Mouse (Mus musculus) myocyte (in vitro differentiated cells): ENCODE data around the gene Spocd1.

ENCODE experiments used
- E2F4 ChIP-seq: IDR thresholded peaks from one replicate; pipeline ENCODE4 v1.6.1; 2011; ENCODE audit warnings: mild to moderate bottlenecking, control low read depth, moderate library complexity; ENCODE audit not compliant: insufficient read depth
- MAX ChIP-seq: IDR thresholded peaks from one replicate; pipeline ENCODE4 v1.6.1; 2011; ENCODE audit warnings: low read depth, mild to moderate bottlenecking, control low read depth
- MYOD1 ChIP-seq, 3 experiments: IDR thresholded peaks; one replicate each; pipeline ENCODE4 v1.6.1; 2011; ENCODE audit warnings: control low read depth in 2 of 3, low read depth in 2 of 3, mild to moderate bottlenecking in 2 of 3, moderate library complexity in 1 of 3; ENCODE audit not compliant: insufficient read length in 2 of 3, control insufficient read depth in 1 of 3
- MYOG ChIP-seq, 3 experiments: IDR thresholded peaks; one replicate each; pipeline ENCODE4 v1.6.1; 2011; ENCODE audit warnings: control low read depth in 2 of 3, low read depth in 2 of 3, mild to moderate bottlenecking in 2 of 3; ENCODE audit not compliant: insufficient read length in 2 of 3, control insufficient read depth in 1 of 3, insufficient read depth in 1 of 3
- POLR2A ChIP-seq: IDR thresholded peaks from one replicate; pipeline ENCODE4 v1.6.1; 2011; ENCODE audit warnings: low read depth, mild to moderate bottlenecking, control low read depth, moderate library complexity; ENCODE audit not compliant: insufficient read length
- POLR2AphosphoS2 ChIP-seq: IDR thresholded peaks from one replicate; pipeline ENCODE4 v1.6.1; 2011; ENCODE audit warnings: low read depth, control low read depth; ENCODE audit not compliant: insufficient read length
- REST ChIP-seq: IDR thresholded peaks from one replicate; pipeline ENCODE4 v1.6.1; 2011; ENCODE audit warnings: mild to moderate bottlenecking, control low read depth, moderate library complexity; ENCODE audit not compliant: insufficient read depth, insufficient read length
- TCF12 ChIP-seq: IDR thresholded peaks from one replicate; pipeline ENCODE4 v1.6.1; 2011; ENCODE audit warnings: mild to moderate bottlenecking, control low read depth; ENCODE audit not compliant: poor library complexity, insufficient read depth, severe bottlenecking
- USF1 ChIP-seq: IDR thresholded peaks from one replicate; pipeline ENCODE4 v1.6.1; 2011; ENCODE audit warnings: low read depth, mild to moderate bottlenecking, control low read depth, moderate library complexity

GRCm38 (mm10) chr4:129890094-129890493, 39.0 kb upstream of the Spocd1 start:
- TF ChIP-seq POLR2AphosphoS2 = no peak
- TF ChIP-seq E2F4 = no peak
- no peak for TF ChIP-seq POLR2A
- TF ChIP-seq TCF12 = no peak
- no peak for TF ChIP-seq MAX
- TF ChIP-seq MYOG (IDR thresholded peaks at IDR 0.05; ENCODE audit: control insufficient read depth in 1 of 3, insufficient read depth in 1 of 3, insufficient read length in 2 of 3, low read depth in 2 of 3) = no peak
- TF ChIP-seq MYOD1 (IDR thresholded peaks at IDR 0.05; ENCODE audit: control insufficient read depth in 1 of 3, insufficient read length in 2 of 3, low read depth in 2 of 3) = no peak
- no peak for TF ChIP-seq USF1
- TF ChIP-seq REST = no peak
